Mouse (Mus musculus): ENCODE measurements around the gene Sacm1l. TPM values are rescaled to one million over a fixed set of nuclear protein-coding genes. Genes with fewer than 3 reads are reported as not detected.

Sacm1l gene
- 48.0 and 51.6 TPM in 2 replicates for polyA plus RNA-seq (2015; fragmentation: Nextera tagmentation; extraction: Ambion mirVana)

DNA sequence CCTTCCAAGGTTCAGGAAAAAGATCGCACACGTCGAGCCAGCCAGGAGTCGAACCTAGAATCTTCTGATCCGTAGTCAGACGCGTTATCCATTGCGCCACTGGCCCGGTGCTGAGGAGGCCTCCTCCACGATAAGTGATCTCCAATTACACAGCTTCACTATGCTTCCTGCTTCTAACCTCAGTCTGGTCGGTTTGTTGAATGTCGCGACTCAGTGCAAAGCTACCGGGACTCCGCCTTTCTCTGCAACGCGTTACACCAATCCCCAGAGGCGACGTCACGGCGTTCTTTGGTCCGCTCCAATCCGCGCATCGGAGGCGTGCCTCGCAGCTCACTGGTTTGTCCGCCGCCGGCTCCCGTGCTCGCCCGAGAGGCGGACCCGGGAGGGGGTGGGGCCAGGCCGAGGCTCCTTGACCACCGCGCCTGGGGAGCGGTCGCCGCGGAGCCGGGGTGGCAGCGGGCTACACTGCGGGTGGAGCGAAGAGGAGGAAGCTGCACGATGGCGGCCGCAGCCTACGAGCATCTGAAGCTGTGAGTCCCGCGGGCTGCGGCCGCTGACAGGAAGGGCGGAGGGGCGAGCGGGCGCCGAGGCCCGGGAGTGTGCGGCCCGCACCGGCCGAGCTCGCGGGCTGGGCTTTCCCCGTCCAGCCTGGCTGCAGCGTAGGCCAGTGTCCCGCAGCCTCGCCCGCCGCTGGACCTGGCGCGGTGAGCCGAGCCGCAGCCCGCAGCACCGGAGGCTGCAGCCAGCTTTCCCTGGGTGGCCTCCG is at the start of gene Sacm1l:
Gene Sacm1l (plus strand): TSS at position 368 of the 766 bp plus-strand sequence.
- under 1% methylated on average over 78 of the region's 79 CpGs for WGBS
- peak; percentile 98 for ATAC-seq (replicated peaks; ENCODE audit: extremely low read depth, insufficient read depth, low FRiP score)
- no peaks in the 10 kb centered on the region for H3K27me3 ChIP-seq (ENCODE audit: control insufficient read depth, insufficient read depth, low read length)
- H3K4me2 ChIP-seq (ENCODE audit: low read depth, low read length) = peak within 1 kb of the TSS; percentile 81
- no peaks in the 10 kb centered on the region for H3K9me3 ChIP-seq (replicated peaks; ENCODE audit: control insufficient read depth, low read length)
- H3K36me3 ChIP-seq (ENCODE audit: control insufficient read depth, insufficient read depth) = no peaks in the 10 kb centered on the region
- peak within 1 kb of the TSS; percentile 99 for H3K4me3 ChIP-seq (ENCODE audit: low read length)
- H3K4me1 ChIP-seq (ENCODE audit: control insufficient read depth, insufficient read depth, low read length) = peaks cover 29% of the 10 kb centered on the region
- peak within 1 kb of the TSS; percentile 98 for H3K27ac ChIP-seq (ENCODE audit: low read length)
- H3K9ac ChIP-seq (ENCODE audit: low read length) = peak within 1 kb of the TSS; percentile 98

DNA sequence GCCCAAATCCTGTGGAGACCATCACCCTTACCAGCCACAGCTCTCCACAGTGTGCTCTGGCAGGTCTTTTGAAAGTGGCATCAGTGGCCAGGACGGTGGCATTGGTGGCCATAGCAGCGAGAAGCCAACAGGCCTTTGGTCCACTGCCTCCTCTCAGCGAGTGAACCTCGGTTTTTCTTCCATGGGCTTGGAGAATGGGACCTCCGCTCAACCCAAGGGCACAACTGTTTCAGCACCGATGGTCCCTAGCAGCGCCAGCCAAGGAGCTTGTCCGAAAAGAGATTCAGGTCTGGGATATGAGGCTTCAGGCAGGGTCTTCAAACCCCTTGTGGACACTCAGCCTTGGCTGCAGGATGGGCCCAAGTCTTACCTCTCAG is 49.7 kb upstream of the Sacm1l start:
- peak overlapping the region; percentile 89 for H3K9ac ChIP-seq (ENCODE audit: low read length)
- H3K27ac ChIP-seq (ENCODE audit: low read length) = peak overlapping the region; percentile 93
- peak overlapping the region; percentile 74 for H3K4me3 ChIP-seq (ENCODE audit: low read length)
- no peaks in the 10 kb centered on the region for H3K27me3 ChIP-seq (ENCODE audit: control insufficient read depth, insufficient read depth, low read length)
- peak overlapping the region; percentile 96 for H3K4me2 ChIP-seq (ENCODE audit: low read depth, low read length)
- no peak for ATAC-seq (replicated peaks; ENCODE audit: extremely low read depth, insufficient read depth, low FRiP score)
- H3K9me3 ChIP-seq (replicated peaks; ENCODE audit: control insufficient read depth, low read length) = no peaks in the 10 kb centered on the region
- H3K4me1 ChIP-seq (ENCODE audit: control insufficient read depth, insufficient read depth, low read length) = peaks cover 68% of the 10 kb centered on the region
- peaks cover 6% of the 10 kb centered on the region for H3K36me3 ChIP-seq (ENCODE audit: control insufficient read depth, insufficient read depth)
- WGBS = 80% methylated on average over 8 of the region's 8 CpGs

DNA sequence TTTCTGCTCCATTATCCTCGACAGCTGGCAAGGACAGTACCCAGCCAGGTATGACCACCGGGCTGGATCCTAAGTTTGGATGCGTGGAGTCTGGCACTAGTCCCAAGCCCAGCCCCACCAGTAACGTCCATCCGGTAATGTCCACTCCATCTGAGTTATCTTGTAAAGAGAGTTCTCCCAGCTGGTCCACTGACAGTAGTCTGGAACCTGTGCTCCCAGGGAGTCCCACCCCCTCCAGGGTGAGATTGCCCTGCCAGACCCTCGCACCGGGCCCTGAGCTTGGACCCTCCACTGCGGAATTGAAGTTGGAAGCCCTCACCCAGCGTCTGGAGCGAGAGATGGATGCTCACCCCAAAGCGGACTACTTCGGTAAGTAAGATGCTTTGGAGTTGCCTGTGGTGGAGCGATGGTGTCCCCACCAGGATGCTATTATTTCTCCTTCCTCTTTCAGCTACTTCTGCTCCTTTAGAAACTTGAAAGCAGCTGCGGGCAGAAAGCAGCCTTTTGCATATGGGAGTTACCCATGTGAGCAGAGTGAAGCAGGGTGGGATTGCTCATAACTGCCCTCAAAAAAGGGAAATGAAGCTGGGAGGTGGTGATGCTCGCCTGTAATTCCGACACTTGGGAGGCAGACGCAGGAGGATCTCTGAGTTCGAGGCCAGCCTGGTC is 49.2 kb upstream of the Sacm1l start:
- peak overlapping the region; percentile 74 for H3K4me3 ChIP-seq (ENCODE audit: low read length)
- 55% methylated on average over 18 of the region's 18 CpGs for WGBS
- H3K36me3 ChIP-seq (ENCODE audit: control insufficient read depth, insufficient read depth) = peaks cover 6% of the 10 kb centered on the region
- H3K9me3 ChIP-seq (replicated peaks; ENCODE audit: control insufficient read depth, low read length) = no peaks in the 10 kb centered on the region
- peak overlapping the region; percentile 41; the same call in 1 of the 2 replicates for H3K27ac ChIP-seq (ENCODE audit: low read length)
- no peak for ATAC-seq (replicated peaks; ENCODE audit: extremely low read depth, insufficient read depth, low FRiP score)
- peak overlapping the region; percentile 89 for H3K9ac ChIP-seq (ENCODE audit: low read length)
- peaks cover 69% of the 10 kb centered on the region for H3K4me1 ChIP-seq (ENCODE audit: control insufficient read depth, insufficient read depth, low read length)
- H3K4me2 ChIP-seq (ENCODE audit: low read depth, low read length) = peak overlapping the region; percentile 96
- no peaks in the 10 kb centered on the region for H3K27me3 ChIP-seq (ENCODE audit: control insufficient read depth, insufficient read depth, low read length)

DNA sequence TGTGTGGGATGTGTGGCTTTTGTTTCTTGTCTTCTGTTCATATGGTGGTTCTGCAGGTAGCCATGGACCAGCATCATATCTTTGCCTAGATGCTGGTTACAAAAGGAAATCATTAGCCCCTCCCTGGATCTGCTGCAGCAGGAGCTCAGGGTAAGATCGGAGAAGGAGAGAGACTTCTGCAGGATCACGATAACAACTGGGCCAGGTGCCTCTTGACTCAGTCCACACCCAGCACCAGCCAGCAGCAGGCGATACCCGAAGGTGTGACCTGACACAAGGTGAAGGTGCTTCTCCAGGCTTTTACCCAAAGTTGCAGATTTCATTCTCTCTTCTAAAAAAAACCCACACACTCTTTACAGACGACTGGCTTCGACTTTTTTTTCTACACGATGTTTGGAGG is 48.4 kb upstream of the Sacm1l start:
- Histone ChIP-seq H3K9ac (ENCODE audit: low read length) (peak overlapping the region; percentile 89), H3K27ac (ENCODE audit: low read length) (no peak overlapping the region), H3K4me3 (ENCODE audit: low read length) (peak overlapping the region; percentile 74), H3K9me3 (replicated peaks; ENCODE audit: control insufficient read depth, low read length) (no peaks in the 10 kb centered on the region), H3K36me3 (ENCODE audit: control insufficient read depth, insufficient read depth) (peaks cover 6% of the 10 kb centered on the region), H3K27me3 (ENCODE audit: control insufficient read depth, insufficient read depth, low read length) (no peaks in the 10 kb centered on the region), H3K4me1 (ENCODE audit: control insufficient read depth, insufficient read depth, low read length) (peaks cover 72% of the 10 kb centered on the region), H3K4me2 (ENCODE audit: low read depth, low read length) (peak overlapping the region; percentile 96)
- WGBS = 38% methylated on average over 7 of the region's 7 CpGs
- ATAC-seq (replicated peaks; ENCODE audit: extremely low read depth, insufficient read depth, low FRiP score) = no peak

DNA sequence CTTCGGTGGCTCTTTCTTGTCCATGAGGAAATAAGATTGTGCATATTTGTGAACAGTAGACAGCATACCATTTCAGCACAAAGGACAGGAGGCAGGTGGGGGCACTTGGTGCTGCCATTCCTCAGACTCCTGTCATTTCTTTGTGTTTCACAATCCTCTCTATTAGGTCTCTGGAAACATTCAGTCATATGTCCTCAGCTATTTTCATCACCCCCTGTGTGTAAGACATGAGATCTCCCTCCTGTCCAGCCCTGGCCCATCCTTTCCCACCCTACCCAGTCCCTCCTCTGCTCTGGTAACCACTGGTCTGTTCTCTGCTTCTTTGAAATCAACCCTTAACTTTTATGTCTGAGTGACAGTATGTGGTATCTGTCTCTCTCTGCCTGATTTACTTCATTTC is 46.0 kb upstream of the Sacm1l start:
- no peaks in the 10 kb centered on the region for H3K27me3 ChIP-seq (ENCODE audit: control insufficient read depth, insufficient read depth, low read length)
- peak overlapping the region; percentile 96 for H3K4me2 ChIP-seq (ENCODE audit: low read depth, low read length)
- no peak for ATAC-seq (replicated peaks; ENCODE audit: extremely low read depth, insufficient read depth, low FRiP score)
- 0 out of 2 replicates have a peak overlapping the region, but pooled peaks have one; percentile 7 for H3K27ac ChIP-seq (ENCODE audit: low read length)
- peak overlapping the region; percentile 20; the same call in 1 of the 2 replicates for H3K9ac ChIP-seq (ENCODE audit: low read length)
- peaks cover 83% of the 10 kb centered on the region for H3K4me1 ChIP-seq (ENCODE audit: control insufficient read depth, insufficient read depth, low read length)
- 38% methylated on average over 1 of the region's 1 CpGs for WGBS
- peaks cover 11% of the 10 kb centered on the region for H3K36me3 ChIP-seq (ENCODE audit: control insufficient read depth, insufficient read depth)
- H3K9me3 ChIP-seq (replicated peaks; ENCODE audit: control insufficient read depth, low read length) = no peaks in the 10 kb centered on the region
- no peak overlapping the region for H3K4me3 ChIP-seq (ENCODE audit: low read length)

DNA sequence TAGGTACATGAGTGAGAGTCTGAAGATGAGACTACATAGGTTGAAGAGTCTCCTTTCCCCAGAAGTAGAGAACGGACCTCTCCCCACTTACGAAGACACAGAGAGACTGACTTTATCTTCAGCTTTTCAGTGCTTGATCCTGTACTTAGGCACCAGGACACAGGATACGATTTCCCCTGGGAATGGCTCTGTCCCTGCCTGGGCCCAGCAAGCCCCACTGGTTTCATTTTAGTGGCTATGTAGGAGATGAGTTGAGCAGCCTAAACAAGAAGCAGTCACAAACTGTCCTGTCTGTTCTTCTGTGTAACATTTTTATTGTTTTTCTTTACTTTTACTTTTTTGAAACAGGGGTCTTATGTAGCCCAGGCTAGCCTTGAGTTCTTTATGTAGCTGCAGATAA is 44.7 kb upstream of the Sacm1l start:
- Histone ChIP-seq H3K27ac (ENCODE audit: low read length) (0 out of 2 replicates have a peak overlapping the region, but pooled peaks have one; percentile 17), H3K27me3 (ENCODE audit: control insufficient read depth, insufficient read depth, low read length) (no peaks in the 10 kb centered on the region), H3K4me2 (ENCODE audit: low read depth, low read length) (no peak overlapping the region; the same call in 1 of the 2 replicates), H3K4me3 (ENCODE audit: low read length) (no peak overlapping the region), H3K36me3 (ENCODE audit: control insufficient read depth, insufficient read depth) (peaks cover 11% of the 10 kb centered on the region), H3K9ac (ENCODE audit: low read length) (0 out of 2 replicates have a peak overlapping the region, but pooled peaks have one; percentile 25), H3K9me3 (replicated peaks; ENCODE audit: control insufficient read depth, low read length) (no peaks in the 10 kb centered on the region), H3K4me1 (ENCODE audit: control insufficient read depth, insufficient read depth, low read length) (peaks cover 90% of the 10 kb centered on the region)
- ATAC-seq (replicated peaks; ENCODE audit: extremely low read depth, insufficient read depth, low FRiP score) = no peak
- WGBS = 79% methylated on average over 3 of the region's 3 CpGs

DNA sequence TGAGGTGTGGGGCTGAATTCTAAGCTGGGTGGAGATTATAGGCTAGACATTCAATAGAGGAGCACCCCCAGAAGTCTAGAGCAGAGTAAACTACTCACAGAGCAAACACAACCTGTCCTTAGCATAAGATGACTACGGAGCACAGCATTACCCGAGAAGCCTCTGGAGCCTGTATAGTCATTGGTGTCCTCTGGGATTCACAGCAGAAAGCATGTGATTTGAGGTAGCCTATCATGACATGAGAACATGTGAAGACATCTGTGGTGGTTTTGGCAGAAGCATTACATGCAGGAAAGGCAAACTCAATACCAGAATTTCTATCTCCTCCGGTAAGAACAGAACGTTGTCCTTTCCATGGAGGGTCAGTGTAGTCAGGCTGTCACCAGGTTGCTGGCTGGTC is 44.0 kb upstream of the Sacm1l start:
- ATAC-seq (replicated peaks; ENCODE audit: extremely low read depth, insufficient read depth, low FRiP score) = no peak
- H3K27ac ChIP-seq (ENCODE audit: low read length) = no peak overlapping the region
- no peak overlapping the region for H3K4me3 ChIP-seq (ENCODE audit: low read length)
- no peak overlapping the region for H3K9ac ChIP-seq (ENCODE audit: low read length)
- peaks cover 90% of the 10 kb centered on the region for H3K4me1 ChIP-seq (ENCODE audit: control insufficient read depth, insufficient read depth, low read length)
- no peaks in the 10 kb centered on the region for H3K9me3 ChIP-seq (replicated peaks; ENCODE audit: control insufficient read depth, low read length)
- H3K4me2 ChIP-seq (ENCODE audit: low read depth, low read length) = no peak overlapping the region
- no peaks in the 10 kb centered on the region for H3K27me3 ChIP-seq (ENCODE audit: control insufficient read depth, insufficient read depth, low read length)
- 84% methylated on average over 4 of the region's 4 CpGs for WGBS
- peaks cover 11% of the 10 kb centered on the region for H3K36me3 ChIP-seq (ENCODE audit: control insufficient read depth, insufficient read depth)

DNA sequence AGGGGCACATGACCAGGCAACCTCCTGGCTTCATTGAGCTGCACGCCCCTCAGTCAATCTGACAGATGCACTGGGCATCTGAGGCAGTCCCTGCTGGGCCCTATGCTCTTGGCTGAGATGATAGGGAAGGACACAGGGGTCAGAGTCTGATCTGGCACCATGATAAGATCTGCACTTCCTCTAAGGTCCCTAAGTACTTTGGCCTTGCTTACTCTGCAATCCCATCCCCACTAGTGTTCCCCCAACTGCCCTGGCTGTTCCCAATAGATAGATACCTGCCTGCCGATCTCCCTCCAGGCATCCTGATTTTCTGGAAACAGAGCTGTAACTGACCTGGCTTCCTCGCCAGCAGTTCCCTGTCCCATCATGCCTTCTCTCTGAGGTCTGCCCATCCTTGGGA is 42.9 kb upstream of the Sacm1l start:
- Histone ChIP-seq H3K9me3 (replicated peaks; ENCODE audit: control insufficient read depth, low read length) (no peaks in the 10 kb centered on the region), H3K4me1 (ENCODE audit: control insufficient read depth, insufficient read depth, low read length) (peaks cover 89% of the 10 kb centered on the region), H3K4me3 (ENCODE audit: low read length) (no peak overlapping the region), H3K4me2 (ENCODE audit: low read depth, low read length) (no peak overlapping the region), H3K9ac (ENCODE audit: low read length) (no peak overlapping the region; the same call in 1 of the 2 replicates), H3K36me3 (ENCODE audit: control insufficient read depth, insufficient read depth) (peaks cover 11% of the 10 kb centered on the region), H3K27ac (ENCODE audit: low read length) (no peak overlapping the region), H3K27me3 (ENCODE audit: control insufficient read depth, insufficient read depth, low read length) (no peaks in the 10 kb centered on the region)
- 78% methylated on average over 3 of the region's 3 CpGs for WGBS
- ATAC-seq (replicated peaks; ENCODE audit: extremely low read depth, insufficient read depth, low FRiP score) = no peak

DNA sequence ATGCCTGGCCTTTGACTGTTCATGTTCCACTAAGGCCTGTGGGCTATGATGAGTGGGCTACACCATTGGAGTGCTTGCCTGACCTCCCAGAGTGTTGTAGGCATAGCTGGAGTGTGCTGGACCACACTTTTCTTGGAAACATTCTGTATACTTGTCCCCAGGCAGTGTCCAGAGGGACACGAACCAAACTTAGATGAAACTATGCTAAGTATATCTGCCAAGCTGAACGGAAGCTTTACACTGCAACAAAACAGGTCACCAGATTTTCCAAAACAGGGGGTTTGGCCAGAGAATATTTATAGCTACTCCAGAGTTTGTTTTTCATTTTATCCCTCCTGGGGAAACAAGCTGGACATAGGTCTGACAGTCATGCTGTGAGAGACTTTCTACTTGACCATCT is 40.5 kb upstream of the Sacm1l start:
- Histone ChIP-seq H3K36me3 (ENCODE audit: control insufficient read depth, insufficient read depth) (peaks cover 6% of the 10 kb centered on the region; the same call in 1 of the 2 replicates), H3K9ac (ENCODE audit: low read length) (no peak overlapping the region), H3K27ac (ENCODE audit: low read length) (peak overlapping the region; percentile 88), H3K27me3 (ENCODE audit: control insufficient read depth, insufficient read depth, low read length) (no peaks in the 10 kb centered on the region), H3K4me1 (ENCODE audit: control insufficient read depth, insufficient read depth, low read length) (peaks cover 83% of the 10 kb centered on the region), H3K4me2 (ENCODE audit: low read depth, low read length) (no peak overlapping the region), H3K4me3 (ENCODE audit: low read length) (no peak overlapping the region), H3K9me3 (replicated peaks; ENCODE audit: control insufficient read depth, low read length) (no peaks in the 10 kb centered on the region)
- 41% methylated on average over 2 of the region's 2 CpGs for WGBS
- no peak for ATAC-seq (replicated peaks; ENCODE audit: extremely low read depth, insufficient read depth, low FRiP score)
